Mouse (Mus musculus) hindbrain, embryonic 14.5 days (tissue): ENCODE data around the gene Txlng. TPM values are rescaled to one million over a fixed set of nuclear protein-coding genes. Genes with fewer than 3 reads are reported as not detected.

ENCODE experiments used
- ATAC-seq: fragments of 200-750 bp; cut with Nextera tagmentation; 2 replicates; pipeline ENCODE4 v1.8.0; 2017; ENCODE audit warnings: moderate number of reproducible peaks, mild to moderate bottlenecking, moderate TSS enrichment, moderate library complexity; ENCODE audit not compliant: low FRiP score
- DNase-seq: peaks from one replicate; pipeline ENCODE4 v3.0.0-alpha.2; 2015; ENCODE audit warnings: low spot score
- H3K27ac ChIP-seq: fragments of 300-500 bp; sonication (generic); 2 replicates; pipeline ENCODE4 v1.5.1; 2014; ENCODE audit warnings: mild to moderate bottlenecking, moderate library complexity
- H3K27me3 ChIP-seq: fragments of 300-500 bp; sonication (generic); 2 replicates; pipeline ENCODE4 v1.6.1; 2014; ENCODE audit warnings: mild to moderate bottlenecking, low read length, mixed read lengths; ENCODE audit not compliant: control insufficient read depth, insufficient read depth
- H3K36me3 ChIP-seq: fragments of 300-500 bp; sonication (generic); replicated peaks from 2 replicates; pipeline ENCODE4 v1.6.1; 2014; ENCODE audit not compliant: control insufficient read depth, insufficient read depth
- H3K4me1 ChIP-seq: fragments of 300-500 bp; sonication (generic); replicated peaks from 2 replicates; pipeline ENCODE4 v1.6.1; 2014; ENCODE audit warnings: antibody characterized with exemption, low read length, mixed read lengths; ENCODE audit not compliant: control insufficient read depth, insufficient read depth
- H3K4me2 ChIP-seq: fragments of 300-500 bp; sonication (generic); replicated peaks from 2 replicates; pipeline ENCODE4 v1.6.1; 2014; ENCODE audit warnings: mild to moderate bottlenecking, moderate library complexity
- H3K4me3 ChIP-seq: fragments of 300-500 bp; sonication (generic); replicated peaks from 2 replicates; pipeline ENCODE4 v1.5.1; 2014; ENCODE audit warnings: mild to moderate bottlenecking, low read length
- H3K9ac ChIP-seq: fragments of 300-500 bp; sonication (generic); 2 replicates; pipeline ENCODE4 v1.6.1; 2014
- H3K9me3 ChIP-seq: fragments of 300-500 bp; sonication (generic); 2 replicates; pipeline ENCODE4 v1.6.1; 2016; ENCODE audit warnings: low read length; ENCODE audit not compliant: control insufficient read depth
- WGBS: fragments of 180-500 bp; shearing (Covaris S2); extraction: QIAGEN DNeasy Blood & Tissue Kit; methylation state at CpG from one replicate; pipeline ENCODE4 v1.1.7; 2014; 5-methylcytosine and 5-hydroxymethylcytosine counted together
- polyA plus RNA-seq: library from polyadenylated mRNA; unstranded; fragments of >200 nt; fragmentation: Nextera tagmentation; extraction: Ambion mirVana; gene quantifications from 2 replicates; pipeline ENCODE4 v1.2.1, GENCODE M21; 2014

Gene Txlng
- polyA plus RNA-seq, result 12.6 and 13.0 TPM in 2 replicates

DNA sequence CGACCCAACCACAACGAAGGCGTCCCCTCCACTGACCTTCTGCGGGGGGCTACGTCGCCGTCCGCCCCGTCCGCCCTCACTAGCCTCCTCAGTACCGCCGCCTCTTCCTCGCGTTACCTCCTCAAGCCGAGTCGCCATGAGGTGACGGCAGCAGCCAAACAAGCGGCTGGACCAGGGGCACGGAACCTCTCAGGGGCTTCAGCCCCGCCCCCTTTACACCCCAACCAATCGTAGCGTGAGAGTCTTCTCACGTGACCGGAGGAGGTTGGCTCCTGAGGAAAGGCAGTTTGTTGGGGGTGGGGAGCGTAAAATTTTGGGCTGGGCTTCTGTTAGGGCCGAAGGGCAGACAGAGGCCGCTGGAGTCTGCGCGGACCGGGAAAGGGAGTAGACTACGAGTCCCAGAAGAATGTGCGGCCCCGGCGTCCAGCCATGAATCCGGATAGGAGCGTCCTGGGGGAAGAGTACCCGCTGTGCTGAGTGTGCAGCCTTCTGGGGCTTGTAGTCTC, at the start of gene Txlng:
Gene Txlng (minus strand): TSS at position 252 of the 506 bp plus-strand sequence.
- WGBS, result 17% methylated on average over 37 of the region's 37 CpGs
- DNase-seq, result peak; percentile 87
- Histone ChIP-seq H3K9me3 (no peaks in the 10 kb centered on the region), H3K27me3 (no peaks in the 10 kb centered on the region), H3K9ac (peak within 1 kb of the TSS; percentile 65), H3K36me3 (no peaks in the 10 kb centered on the region), H3K27ac (no peak within 1 kb of the TSS), H3K4me2 (peak within 1 kb of the TSS; percentile 70), H3K4me3 (peak within 1 kb of the TSS; percentile 54), H3K4me1 (no peaks in the 10 kb centered on the region)
- ATAC-seq, result peak; percentile 98

DNA sequence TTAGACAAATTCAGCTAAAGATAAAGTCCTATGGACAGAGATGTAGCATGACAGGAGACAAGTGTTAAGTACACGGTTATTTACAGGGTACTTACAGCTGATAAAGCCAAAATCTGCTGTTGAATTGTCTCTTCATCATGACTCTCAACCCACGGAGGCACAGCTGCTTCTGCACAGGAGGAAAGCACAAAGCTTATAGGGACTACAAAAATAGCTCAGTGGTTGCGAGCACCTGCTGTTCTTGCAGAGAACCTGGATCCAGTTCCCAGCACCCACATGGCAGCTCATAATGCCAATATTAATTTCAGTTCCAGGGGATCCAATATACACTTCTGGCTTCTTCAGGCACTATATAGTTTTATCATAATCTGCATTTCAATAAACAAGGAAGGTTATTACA, 49.0 kb upstream of the Txlng start:
- no peaks in the 10 kb centered on the region for H3K9me3 ChIP-seq
- ATAC-seq (no peak), DNase-seq (no peak)
- peaks cover 30% of the 10 kb centered on the region for H3K36me3 ChIP-seq
- 91% methylated on average over 3 of the region's 3 CpGs for WGBS
- H3K4me2 ChIP-seq, result no peak overlapping the region
- no peak overlapping the region for H3K4me3 ChIP-seq
- no peak overlapping the region for H3K9ac ChIP-seq
- H3K4me1 ChIP-seq, result no peaks in the 10 kb centered on the region
- H3K27me3 ChIP-seq, result no peaks in the 10 kb centered on the region
- no peak overlapping the region for H3K27ac ChIP-seq

DNA sequence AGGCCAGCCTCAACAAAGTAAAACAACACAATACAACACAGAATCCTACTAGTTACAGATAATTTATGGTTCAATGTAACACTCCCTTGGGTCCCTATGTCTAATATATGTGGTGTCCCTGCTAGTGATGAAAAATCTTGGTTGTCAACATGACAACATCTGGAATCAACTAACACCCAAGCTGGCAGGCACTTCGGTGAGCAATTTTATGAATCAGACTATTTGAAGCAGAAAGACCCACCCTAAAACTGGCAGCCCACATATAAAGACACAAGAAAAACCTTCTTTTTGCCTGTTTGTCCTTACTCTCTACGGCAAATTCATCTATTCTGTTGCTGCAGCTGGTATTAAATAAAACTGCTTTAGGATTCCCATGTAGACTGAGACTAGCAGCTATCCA, 44.5 kb upstream of the Txlng start:
- 84% methylated on average over 2 of the region's 2 CpGs for WGBS
- ATAC-seq (no peak), DNase-seq (no peak)
- H3K27me3 ChIP-seq, result no peaks in the 10 kb centered on the region
- H3K4me3 ChIP-seq, result no peak overlapping the region
- no peaks in the 10 kb centered on the region for H3K4me1 ChIP-seq
- peaks cover 57% of the 10 kb centered on the region for H3K36me3 ChIP-seq
- no peak overlapping the region for H3K27ac ChIP-seq
- no peak overlapping the region for H3K9ac ChIP-seq
- no peaks in the 10 kb centered on the region for H3K9me3 ChIP-seq
- H3K4me2 ChIP-seq, result no peak overlapping the region

DNA sequence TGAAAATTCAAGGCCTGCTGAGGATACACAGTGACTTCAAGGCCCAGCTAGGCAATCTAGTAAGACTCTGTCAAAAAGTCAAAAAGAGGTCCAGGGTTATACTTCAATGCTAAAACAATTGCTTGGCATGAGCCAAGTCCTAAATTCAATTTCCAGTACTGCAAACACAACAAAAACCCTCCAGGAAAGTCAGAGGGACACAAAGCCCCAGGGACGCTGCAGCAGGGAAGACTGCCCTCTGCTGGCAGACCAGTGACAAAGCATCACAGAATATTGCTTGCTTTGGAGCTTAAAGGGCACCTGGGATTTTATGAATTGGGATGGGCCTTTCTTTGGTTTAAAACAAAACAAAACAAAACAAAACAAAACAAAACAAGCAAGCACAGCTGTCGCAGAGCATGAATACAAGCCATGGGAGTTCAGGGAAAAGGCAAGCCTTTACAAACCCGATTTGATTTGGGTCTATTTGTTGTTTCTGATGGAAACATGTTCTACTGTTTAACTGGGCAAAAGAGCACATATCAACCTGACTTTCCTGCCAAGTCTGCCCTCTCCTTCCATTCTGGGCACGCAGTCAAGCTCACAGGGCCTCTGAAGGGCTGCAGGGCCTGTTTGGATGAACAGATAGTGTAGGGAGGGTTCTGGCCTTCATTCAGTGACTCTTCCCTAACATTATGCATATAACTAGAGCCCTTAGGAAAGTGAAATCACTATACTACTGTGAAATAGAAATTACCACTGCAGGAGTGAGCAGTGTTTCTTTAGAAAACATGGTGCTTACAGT, 42.7 kb upstream of the Txlng start:
- peak; percentile 29 for DNase-seq
- no peak overlapping the region for H3K4me3 ChIP-seq
- no peak overlapping the region for H3K4me2 ChIP-seq
- no peak overlapping the region for H3K9ac ChIP-seq
- no peaks in the 10 kb centered on the region for H3K9me3 ChIP-seq
- H3K27me3 ChIP-seq, result no peaks in the 10 kb centered on the region
- H3K4me1 ChIP-seq, result no peaks in the 10 kb centered on the region
- peaks cover 44% of the 10 kb centered on the region; the same call in 1 of the 2 replicates for H3K36me3 ChIP-seq
- 37% methylated on average over 4 of the region's 4 CpGs for WGBS
- no peak for ATAC-seq
- no peak overlapping the region for H3K27ac ChIP-seq

DNA sequence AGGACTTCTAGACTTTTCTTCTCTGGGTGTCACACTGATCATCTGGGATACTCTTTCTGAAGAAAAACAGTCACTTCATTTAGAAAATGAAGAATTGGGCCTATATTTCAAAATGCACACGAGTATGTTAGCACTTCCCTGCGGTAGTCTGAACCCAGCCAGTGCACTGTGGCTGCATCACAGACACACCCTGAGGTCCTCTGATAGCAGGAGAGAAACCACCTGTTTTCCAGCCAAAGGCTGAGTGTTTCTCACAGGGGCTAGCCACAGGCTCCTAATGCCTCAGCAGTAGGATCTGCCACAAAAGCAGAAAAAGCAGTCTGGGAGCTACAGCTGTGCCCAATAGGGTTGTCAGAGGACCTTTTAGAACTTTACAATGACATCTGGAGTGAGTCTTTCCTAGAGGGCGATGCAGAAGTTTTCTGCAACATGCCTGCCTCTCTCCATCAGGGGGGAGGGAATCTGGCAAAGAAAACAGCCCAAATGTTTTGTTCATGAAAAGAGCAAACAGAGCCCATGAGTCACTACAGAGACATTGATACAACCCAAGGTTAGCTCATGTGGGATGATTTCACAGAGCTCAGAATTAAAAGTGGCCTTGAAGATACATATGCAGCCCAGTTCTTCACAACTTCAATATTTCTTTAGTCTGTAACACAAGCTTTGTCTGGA, 39.2 kb upstream of the Txlng start:
- Histone ChIP-seq H3K36me3 (peaks cover 39% of the 10 kb centered on the region; the same call in 1 of the 2 replicates), H3K27me3 (no peaks in the 10 kb centered on the region), H3K4me2 (no peak overlapping the region), H3K27ac (no peak overlapping the region), H3K4me1 (no peaks in the 10 kb centered on the region), H3K9me3 (no peaks in the 10 kb centered on the region), H3K4me3 (no peak overlapping the region), H3K9ac (no peak overlapping the region)
- 83% methylated on average over 3 of the region's 3 CpGs for WGBS
- ATAC-seq (no peak), DNase-seq (no peak)

DNA sequence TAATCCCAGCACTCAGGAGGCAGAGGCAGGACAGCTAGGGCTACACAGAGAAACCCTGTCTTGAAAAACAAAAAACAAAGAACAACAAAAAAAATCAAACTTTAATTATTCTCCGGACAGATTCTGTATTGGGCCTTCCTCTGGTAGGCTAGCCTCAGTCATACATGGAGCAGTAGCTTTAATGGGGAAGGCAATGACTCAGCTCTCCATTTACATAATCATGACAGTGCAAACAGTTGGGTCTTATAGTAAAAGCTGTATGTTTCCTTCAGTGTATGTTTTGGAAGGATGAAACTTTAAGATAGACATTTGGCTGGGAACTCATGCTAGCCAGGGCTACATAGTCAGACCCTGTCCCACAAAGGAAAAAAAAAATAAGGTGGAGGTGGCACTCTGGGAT, 19.4 kb upstream of the Txlng start:
- 92% methylated on average over 1 of the region's 1 CpGs for WGBS
- DNase-seq, result no peak

DNA sequence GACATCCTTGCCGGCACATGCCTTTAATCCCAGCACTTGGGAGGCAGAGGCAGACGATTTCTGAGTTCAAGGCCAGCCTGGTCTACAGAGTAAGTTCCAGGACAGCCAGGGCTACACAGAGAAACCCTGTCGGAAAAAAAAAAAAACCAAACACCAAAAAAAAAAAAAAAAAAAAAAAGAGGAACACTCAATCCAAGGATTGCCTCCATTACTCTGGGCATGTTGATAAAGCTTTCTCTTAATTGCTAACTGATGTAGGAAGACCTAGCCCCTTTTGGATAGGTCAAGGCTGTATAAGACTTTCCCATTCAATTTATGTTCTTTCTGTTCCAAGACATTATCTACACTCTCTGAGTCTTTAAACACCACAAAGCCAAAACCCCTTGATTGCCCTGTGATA, 16.3 kb upstream of the Txlng start:
- DNase-seq (no peak), ATAC-seq (no peak)
- WGBS, result 94% methylated on average over 3 of the region's 3 CpGs
- Histone ChIP-seq H3K27ac (no peak overlapping the region), H3K4me2 (no peak overlapping the region), H3K4me1 (no peaks in the 10 kb centered on the region), H3K36me3 (no peaks in the 10 kb centered on the region), H3K27me3 (no peaks in the 10 kb centered on the region), H3K9ac (no peak overlapping the region), H3K9me3 (no peaks in the 10 kb centered on the region), H3K4me3 (no peak overlapping the region)

More for the DNA sequence above, 19.4 kb upstream of the Txlng start:
- Histone ChIP-seq H3K4me2 (no peak overlapping the region), H3K4me1 (no peaks in the 10 kb centered on the region), H3K27me3 (no peaks in the 10 kb centered on the region), H3K9me3 (no peaks in the 10 kb centered on the region), H3K36me3 (no peaks in the 10 kb centered on the region), H3K27ac (no peak overlapping the region), H3K9ac (no peak overlapping the region), H3K4me3 (no peak overlapping the region)
- no peak for ATAC-seq

DNA sequence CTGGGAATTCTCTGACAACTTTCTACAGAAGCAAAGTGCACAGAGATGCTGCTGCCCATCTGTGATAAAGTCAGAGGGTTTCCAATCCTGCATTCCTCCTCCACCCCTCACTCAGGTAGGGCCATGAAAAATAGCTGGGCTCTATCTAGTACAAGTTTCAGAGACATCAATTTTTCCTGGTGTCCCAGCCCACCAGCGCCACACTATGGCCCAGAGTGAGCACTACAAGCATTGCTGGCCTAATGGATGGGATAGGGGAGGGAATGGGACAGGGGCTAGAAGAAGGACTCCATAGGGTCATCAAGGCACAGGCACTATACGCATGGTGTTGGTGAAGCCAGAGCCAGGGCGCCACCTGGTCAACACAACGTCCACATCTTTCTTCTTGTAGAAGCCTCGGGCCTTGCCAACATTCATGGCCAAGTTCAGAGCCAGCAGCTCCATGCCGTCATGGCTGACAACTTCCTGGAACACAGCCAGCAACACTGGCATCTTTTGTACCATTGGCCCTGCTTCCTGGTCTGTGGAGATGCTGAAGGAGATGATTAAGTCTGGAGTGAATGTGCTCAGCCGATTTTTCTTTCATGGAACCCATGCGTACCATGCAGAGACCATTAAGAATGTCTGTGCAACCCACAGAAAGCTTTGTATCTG, 15.3 kb upstream of the Txlng start:
- DNase-seq, result no peak

DNA sequence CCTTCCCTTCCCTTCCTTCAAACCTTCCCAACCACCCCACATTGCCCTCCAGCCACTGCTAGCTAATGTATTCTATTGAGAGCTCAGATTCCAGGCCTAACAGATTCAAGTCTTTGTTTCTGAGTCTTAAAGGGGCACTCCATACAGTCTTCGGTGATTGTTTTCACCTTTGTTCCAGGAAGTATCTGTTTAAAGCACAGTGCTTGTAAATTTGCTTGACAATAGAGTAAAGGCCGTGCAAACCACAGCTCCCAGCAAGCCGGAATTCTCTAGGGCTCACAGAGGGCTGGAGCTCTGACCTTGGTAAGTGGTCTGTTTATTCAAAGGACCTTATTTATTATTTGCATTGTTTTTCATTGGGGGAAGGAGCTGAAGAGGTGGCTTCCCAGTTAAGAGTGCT, 2.8 kb upstream of the Txlng start:
- no peak overlapping the region for H3K27ac ChIP-seq
- H3K9me3 ChIP-seq, result no peaks in the 10 kb centered on the region
- no peaks in the 10 kb centered on the region for H3K27me3 ChIP-seq
- 31% methylated on average over 3 of the region's 3 CpGs for WGBS
- ATAC-seq, result no peak
- H3K36me3 ChIP-seq, result no peaks in the 10 kb centered on the region
- no peak overlapping the region for H3K9ac ChIP-seq
- DNase-seq, result no peak
- H3K4me2 ChIP-seq, result no peak overlapping the region
- no peak overlapping the region for H3K4me3 ChIP-seq
- no peaks in the 10 kb centered on the region for H3K4me1 ChIP-seq

More for the DNA sequence above, 15.3 kb upstream of the Txlng start:
- ATAC-seq, result no peak
- Histone ChIP-seq H3K36me3 (no peaks in the 10 kb centered on the region), H3K4me2 (no peak overlapping the region), H3K9me3 (no peaks in the 10 kb centered on the region), H3K27ac (no peak overlapping the region), H3K9ac (no peak overlapping the region), H3K4me1 (no peaks in the 10 kb centered on the region), H3K4me3 (no peak overlapping the region), H3K27me3 (no peaks in the 10 kb centered on the region)
- 72% methylated on average over 8 of the region's 8 CpGs for WGBS
